Mouse (Mus musculus) bone marrow macrophage, adult 2 months (primary cell): ENCODE measurements at regions not wholly inside any gene's neighbourhood (a gene's known extent, or its start where the extent isn't known, plus 50 kb on each side); places are given as distances from the start of the nearest gene placed in this dataset.

ENCODE experiments used
- H3K27ac ChIP-seq: 2 replicates; pipeline ENCODE4 v1.5.1; 2012; ENCODE audit warnings: low read depth, low read length; ENCODE audit not compliant: insufficient read depth
- H3K4me1 ChIP-seq: 2 replicates; pipeline ENCODE4 v1.6.1; 2012; ENCODE audit warnings: low read length; ENCODE audit not compliant: control insufficient read depth, insufficient read depth
- H3K4me3 ChIP-seq: 2 replicates; pipeline ENCODE4 v1.5.1; 2012; ENCODE audit warnings: mild to moderate bottlenecking, low read length, moderate library complexity; ENCODE audit not compliant: insufficient read depth
- CTCF ChIP-seq: IDR thresholded peaks from 2 replicates; pipeline ENCODE4 v1.5.1; 2012; ENCODE audit warnings: low read depth, mild to moderate bottlenecking, low read length, moderate library complexity
- POLR2A ChIP-seq: IDR thresholded peaks from 2 replicates; pipeline ENCODE4 v1.6.1; 2012; ENCODE audit warnings: mild to moderate bottlenecking, low read depth, low read length, borderline replicate concordance

DNA sequence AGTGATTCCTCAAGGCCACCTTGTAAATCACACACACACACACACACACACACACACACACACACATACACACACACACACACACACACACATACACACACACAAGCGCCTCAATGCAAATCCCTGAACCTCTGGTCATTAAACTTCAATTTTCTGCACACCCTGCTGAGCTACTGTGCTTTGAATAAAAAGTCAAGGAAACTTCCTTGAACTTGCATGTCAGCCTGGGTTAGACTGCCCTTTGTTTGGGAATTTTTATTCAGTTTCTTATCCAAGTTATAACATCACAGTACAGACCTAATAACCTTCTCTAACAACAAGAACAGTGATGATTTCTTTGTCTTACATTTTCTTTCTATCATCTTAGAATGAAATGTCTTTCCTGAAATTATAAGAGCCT lies 528.1 kb upstream of the Cdh11 start:
- Histone ChIP-seq H3K4me1 (no peaks in the 10 kb centered on the region), H3K27ac (no peak overlapping the region), H3K4me3 (no peak overlapping the region)
- TF ChIP-seq CTCF (no peak), POLR2A (no peak)

DNA sequence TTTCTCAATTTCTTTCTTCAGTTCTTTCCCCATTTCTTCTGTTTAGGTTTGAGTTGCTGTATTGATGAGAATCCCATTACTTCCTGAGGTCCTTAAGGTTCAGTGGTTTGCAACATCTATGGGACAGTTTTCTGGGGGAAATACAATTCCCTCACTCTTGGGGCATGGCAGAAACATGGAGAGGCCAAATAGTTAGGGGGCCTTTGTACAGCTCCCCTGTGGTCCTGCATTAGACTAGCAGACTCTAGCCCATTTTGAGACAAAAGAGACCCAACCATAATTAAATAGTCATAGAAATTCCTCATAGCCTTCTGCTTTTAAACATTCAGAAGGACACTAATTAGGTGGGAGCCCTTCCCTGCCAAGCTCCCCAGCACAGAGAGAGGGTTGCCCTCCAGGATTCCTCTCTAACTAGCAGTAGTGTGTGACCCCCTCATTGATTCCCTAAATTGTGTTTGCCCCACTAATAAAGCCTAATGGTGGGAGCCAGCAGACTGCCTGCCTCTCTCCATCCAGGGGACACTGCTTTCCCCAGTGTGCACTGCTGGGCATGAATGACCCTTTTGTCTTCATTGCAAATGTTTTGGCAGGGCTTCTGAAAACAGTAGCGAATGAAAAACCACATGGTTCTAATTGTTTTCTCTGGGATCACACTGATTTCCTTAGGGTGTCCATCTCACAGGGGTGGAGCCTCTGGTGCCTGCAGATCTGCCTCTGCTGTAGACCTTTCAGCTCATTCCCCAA lies 529.0 kb upstream of the Cdh11 start:
- Histone ChIP-seq H3K4me3 (no peak overlapping the region), H3K27ac (no peak overlapping the region), H3K4me1 (no peaks in the 10 kb centered on the region)
- TF ChIP-seq CTCF: no peak
- no peak for TF ChIP-seq POLR2A

DNA sequence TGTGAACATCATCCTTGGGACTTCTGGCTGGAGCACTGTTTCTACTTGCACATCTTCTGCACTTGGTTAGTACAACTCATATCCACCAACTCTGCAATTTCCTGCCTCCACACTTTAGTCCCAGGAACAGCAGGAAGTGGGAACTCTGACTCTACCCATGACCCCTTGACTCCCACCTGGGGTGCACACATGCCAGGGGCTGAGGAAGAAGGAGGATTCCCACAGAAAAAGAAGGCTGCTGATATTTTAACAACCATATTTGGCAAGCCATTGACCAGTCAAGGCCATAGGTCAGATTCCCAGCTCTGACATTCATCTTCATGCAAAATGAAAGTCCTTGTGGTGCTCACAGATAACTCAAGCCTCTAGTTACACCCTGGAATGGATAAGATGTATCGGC lies 530.3 kb upstream of the Cdh11 start:
- TF ChIP-seq CTCF (no peak), POLR2A (no peak)
- no peak overlapping the region for H3K4me3 ChIP-seq
- H3K4me1 ChIP-seq: no peaks in the 10 kb centered on the region
- H3K27ac ChIP-seq: no peak overlapping the region

DNA sequence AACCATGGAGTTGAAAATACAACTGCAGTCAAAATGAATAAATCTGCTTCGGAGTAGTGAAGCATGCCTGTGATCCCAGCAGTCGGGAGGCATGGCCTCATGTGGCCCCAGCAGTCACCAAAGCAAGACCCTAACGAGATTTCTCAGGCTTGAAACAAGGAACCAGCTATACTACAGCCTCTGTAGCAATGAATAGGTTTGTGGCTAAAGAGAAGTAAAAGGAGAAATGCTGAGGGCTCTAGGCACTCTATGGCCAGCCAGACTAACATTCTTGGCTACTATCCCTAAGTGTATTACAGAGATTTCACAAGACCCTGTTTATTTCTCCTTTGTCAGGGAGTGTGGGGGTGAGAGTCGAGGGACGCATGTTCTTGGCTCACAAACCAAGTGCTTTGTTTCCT lies 531.2 kb upstream of the Cdh11 start:
- H3K4me3 ChIP-seq: no peak overlapping the region
- H3K4me1 ChIP-seq: no peaks in the 10 kb centered on the region
- no peak overlapping the region for H3K27ac ChIP-seq
- TF ChIP-seq CTCF (no peak), POLR2A (no peak)

DNA sequence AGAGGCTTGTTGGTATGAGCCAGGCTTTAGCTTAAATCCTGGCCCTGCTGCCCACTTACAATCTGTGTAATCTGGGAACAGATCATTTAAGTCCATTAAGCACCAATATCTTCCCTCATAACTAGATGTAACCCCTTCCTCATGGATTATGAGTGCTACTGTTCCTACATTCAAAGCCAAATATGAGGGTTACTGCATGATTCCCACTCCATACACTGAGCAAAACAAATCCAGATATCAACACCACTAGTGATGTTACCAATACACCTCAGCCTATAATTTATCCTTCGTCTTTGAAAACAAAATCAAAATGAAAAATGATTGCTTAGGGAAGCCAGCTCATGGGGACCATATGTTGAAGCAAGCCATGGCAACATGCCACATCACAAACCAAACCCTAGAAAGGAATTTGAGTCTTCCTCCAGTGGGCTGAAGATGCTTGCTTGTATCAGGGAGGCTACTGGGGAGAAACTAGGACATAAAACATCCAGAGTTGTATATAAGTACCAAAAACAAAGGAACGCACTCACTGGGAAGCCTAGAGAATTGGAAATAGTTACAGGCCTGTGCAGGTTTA lies 531.8 kb upstream of the Cdh11 start:
- no peak overlapping the region for H3K4me3 ChIP-seq
- TF ChIP-seq POLR2A (no peak), CTCF (no peak)
- no peaks in the 10 kb centered on the region for H3K4me1 ChIP-seq
- H3K27ac ChIP-seq: no peak overlapping the region

DNA sequence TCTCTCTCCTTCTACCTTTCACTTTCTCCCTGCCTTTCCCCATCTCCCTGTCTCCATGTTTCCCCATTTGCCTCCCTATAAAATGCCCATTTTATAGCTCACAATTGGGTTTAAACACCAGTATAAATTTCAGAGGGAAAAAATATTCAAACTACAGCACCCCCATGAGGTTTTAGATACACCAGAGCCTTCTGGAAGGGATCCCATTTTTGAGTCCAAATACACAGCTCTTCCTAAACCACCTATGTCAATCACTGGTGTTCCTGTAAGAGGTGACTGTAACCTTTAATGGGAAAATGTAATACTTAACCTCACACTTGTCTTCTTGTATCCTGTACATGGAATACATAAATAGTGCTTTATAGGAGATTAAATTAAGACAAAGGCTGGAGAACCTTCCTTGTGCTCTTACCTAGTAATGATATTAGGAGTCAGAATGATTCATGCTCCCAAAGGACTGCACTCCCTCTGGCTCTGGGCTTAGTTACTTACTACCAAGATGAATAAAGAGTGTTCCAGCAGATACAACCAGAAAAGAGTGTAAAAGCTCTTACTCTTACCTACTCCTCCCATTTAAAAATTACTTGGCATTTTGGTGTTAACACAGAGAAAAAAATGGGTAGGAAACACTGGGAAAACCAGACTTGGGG lies 538.7 kb upstream of the Cdh11 start:
- Histone ChIP-seq H3K4me3 (no peak overlapping the region), H3K4me1 (no peaks in the 10 kb centered on the region), H3K27ac (no peak overlapping the region)
- TF ChIP-seq CTCF (no peak), POLR2A (no peak)

DNA sequence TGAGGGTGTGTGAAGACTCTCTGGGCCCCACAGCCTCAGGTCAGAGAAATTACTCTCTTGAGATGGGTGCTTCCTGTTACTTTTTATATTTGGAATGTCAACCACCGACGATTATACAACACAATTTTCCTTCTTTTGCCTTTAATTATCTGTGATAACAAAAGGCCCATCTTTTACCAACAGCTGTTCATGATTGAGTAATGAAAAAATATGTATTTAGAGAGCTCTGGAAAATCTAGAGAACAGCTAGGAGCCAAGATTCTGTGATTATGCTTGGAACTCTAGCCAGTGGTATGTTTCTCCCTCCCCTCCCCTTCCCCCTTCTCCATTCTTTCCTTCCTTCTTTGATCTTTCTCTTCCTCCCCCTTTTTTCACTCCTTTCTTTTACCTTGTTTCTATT lies 546.0 kb upstream of the Cdh11 start:
- no peak for TF ChIP-seq POLR2A
- Histone ChIP-seq H3K27ac (no peak overlapping the region), H3K4me3 (no peak overlapping the region), H3K4me1 (no peaks in the 10 kb centered on the region)

DNA sequence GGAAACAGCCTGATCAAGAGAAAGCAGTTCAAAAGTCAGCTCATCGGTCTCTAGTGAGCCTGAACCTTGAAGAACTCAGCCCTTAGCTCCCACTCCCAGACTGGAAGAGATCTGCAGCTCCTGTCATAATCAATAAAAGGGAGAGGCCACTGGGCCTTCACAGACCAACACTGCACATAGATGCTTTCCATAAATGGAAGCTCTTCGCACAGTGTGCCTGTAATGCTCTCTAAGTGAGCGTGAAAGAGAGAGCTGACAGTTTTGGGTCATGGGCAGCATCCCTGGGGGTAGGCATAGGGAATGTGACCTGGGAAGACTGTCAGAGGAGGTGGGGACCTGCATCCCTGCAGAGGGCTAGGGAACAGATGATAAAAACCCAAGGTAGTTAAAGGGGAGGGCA lies 551.9 kb upstream of the Cdh11 start:
- no peak overlapping the region for H3K27ac ChIP-seq
- no peaks in the 10 kb centered on the region for H3K4me1 ChIP-seq
- TF ChIP-seq CTCF: no peak
- no peak for TF ChIP-seq POLR2A
- H3K4me3 ChIP-seq: no peak overlapping the region

DNA sequence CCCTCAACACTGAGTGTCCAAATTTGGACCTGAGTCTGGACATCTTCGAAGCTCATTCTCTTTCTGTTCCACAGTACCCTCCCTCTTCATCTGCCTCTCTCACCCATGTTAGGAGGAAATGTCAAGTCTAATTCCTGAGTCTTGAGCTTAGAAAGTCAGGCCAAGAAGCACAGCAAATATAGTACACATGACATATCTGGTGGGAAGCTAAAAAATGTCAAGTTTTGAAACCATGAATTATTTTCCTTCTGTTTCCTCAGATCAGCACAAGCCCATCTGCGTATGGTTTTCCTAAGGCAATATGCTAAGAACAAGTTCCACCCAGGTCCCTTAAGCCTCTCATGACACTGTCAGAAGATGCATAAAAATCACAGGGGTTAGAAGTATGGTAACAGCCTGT lies 553.6 kb upstream of the Cdh11 start:
- Histone ChIP-seq H3K27ac (no peak overlapping the region), H3K4me3 (no peak overlapping the region)
- TF ChIP-seq CTCF (no peak), POLR2A (no peak)

DNA sequence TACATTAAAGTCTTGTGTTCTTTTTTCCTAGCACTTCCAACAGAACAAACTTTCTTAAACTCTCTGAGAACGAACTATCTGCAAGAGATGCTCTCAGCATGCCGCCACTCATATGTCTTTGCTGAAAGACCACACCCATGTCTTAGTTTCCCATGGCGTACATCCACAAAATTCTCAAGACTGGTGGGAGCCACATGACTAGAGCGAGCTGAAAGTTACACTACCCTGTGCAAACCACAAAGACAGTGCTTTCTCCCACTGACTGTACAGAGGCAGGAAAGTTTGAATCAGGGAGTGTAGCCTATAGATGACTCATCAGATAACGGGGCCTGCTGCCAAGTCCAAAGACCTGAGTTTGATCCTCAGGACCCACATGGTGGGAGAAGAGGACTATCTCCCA lies 554.5 kb upstream of the Cdh11 start:
- Histone ChIP-seq H3K27ac (no peak overlapping the region), H3K4me1 (no peaks in the 10 kb centered on the region)

More for the DNA sequence above, 553.6 kb upstream of the Cdh11 start:
- H3K4me1 ChIP-seq: no peaks in the 10 kb centered on the region

More for the DNA sequence above, 554.5 kb upstream of the Cdh11 start:
- TF ChIP-seq POLR2A: no peak
- TF ChIP-seq CTCF: no peak
- no peak overlapping the region for H3K4me3 ChIP-seq
